Mouse (Mus musculus) gastrocnemius, adult 18-20 months (tissue): Measurements from ENCODE around the gene Tmx1. TPM values are rescaled to one million over a fixed set of nuclear protein-coding genes. Genes with fewer than 3 reads are reported as not detected.
A peak's percentile ranks its signal among the peaks of the same experiment; 100 is the strongest.

Experiments
- DNase-seq: peaks from one replicate; pipeline ENCODE4 v3.0.0; 2021; ENCODE audit warnings: low spot score
- total RNA-seq, 2 experiments: library from RNA; stranded (reverse); gene quantifications; 2 replicates each; pipeline ENCODE4 v1.2.3; 2021

Tmx1 gene
- total RNA-seq, 2 experiments from 2014 or later, result 10.9 to 11.1 TPM

DNA sequence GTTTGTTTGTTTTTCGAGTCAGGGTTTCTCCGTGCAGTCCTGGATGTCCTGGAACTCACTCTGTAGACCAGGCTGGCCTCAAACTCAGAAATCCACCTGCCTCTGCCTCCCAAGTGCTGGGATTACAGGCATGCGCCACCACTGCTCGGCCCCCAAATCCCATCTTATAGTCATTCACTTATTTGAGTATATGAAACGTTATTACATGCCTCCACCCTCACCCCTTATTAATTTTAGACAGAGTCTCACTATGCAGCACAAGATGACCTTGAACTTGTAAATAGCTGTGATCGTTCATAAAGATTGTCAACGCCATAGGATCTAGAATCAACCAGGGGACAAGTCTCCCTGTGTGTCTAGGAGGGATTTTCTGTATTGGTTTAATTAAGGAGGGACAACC, 33.1 kb downstream of the Tmx1 start:
- DNase-seq, result no peak

DNA sequence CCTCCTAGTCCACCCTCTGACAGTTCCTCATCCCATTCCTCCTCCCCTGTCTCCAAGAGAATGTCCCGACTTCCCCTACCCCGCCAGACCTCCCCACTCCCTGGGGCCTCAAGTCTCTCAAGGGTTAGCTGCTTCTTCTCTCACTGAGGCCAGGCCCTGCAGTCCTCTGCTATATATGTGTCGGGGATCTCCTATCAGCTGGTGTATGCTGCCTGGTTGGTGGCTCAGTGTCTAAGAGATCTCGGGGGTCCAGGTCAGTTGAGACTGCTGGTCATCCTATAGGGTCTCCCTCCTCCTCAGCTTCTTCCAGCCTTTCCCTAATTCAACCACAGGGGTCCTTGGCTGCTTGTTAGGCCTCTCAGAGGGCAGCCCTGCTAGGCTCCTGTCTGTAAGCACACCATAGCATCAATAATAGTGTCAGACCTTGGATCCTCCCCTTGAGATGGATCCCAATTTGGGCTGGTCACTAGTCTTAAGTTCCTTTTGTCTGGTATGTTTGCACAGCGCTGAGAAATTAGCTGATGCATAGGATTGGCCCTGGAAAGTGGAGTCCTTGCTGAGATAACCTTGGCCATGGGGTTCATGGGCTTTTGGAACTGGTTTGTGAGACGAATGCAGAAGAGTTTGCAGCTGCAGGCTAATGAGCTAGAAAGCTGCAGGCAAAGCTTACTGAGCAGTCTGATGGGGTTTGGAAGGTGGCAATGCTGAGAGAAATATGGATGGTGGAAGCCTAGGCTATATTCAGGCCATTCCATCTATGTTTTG, 34.0 kb downstream of the Tmx1 start:
- DNase-seq, result no peak

DNA sequence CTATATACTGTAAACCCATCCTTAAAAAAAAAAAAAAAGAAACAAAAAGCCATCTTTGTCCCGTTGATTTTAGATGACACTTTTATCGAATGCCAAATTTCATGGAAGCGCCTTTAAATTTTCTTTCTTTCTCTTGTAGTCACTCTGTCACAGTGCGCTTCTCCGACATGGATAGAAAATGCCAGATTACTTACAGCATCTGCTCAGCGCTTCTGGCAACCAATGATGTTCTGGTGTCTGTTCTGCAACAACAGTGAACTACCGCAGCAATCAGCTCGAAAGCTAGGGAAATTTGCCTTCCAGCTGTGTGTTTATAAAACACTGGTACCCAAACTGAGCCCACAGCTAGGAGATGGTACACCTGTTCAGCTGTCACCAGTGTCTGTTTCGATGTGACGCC, 39.5 kb downstream of the Tmx1 start:
- DNase-seq, result no peak

DNA sequence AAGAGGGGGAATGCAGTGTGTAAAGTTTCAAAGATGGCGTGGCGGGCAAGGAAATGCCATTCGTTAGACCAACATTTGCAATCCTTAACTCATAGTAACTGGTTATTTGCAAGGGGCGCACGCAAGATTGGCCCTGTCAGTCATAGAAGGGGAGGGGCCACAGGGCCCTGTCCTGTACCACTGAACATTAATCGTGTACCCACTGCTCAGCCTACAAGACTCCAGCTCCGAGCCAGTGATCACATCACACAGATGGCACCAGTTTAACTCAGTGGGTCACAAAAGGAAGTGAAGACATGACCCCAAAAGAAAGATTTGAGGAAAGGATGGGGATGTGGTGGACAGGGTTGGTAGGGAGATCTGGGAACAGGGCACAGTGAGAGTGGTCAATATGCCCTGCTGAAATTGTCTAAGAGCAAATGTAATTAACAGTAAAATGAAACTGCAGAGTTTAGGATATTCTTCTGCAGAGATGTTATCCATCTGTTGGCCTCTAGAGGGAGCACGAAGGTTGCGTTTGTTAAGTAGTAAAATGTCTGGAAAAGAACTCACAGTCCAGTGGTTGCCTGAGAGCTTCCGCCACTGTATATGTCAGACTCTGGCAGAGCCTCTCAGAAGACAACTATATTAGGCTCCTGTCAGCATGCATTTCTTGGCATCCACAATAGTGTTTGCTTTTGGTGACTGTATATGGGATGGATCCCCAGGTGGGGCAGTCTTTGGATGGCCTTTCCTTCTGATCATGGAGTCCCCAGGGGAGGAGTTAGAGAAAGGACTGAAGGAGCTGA, 41.8 kb downstream of the Tmx1 start:
- DNase-seq, result peak; percentile 72

DNA sequence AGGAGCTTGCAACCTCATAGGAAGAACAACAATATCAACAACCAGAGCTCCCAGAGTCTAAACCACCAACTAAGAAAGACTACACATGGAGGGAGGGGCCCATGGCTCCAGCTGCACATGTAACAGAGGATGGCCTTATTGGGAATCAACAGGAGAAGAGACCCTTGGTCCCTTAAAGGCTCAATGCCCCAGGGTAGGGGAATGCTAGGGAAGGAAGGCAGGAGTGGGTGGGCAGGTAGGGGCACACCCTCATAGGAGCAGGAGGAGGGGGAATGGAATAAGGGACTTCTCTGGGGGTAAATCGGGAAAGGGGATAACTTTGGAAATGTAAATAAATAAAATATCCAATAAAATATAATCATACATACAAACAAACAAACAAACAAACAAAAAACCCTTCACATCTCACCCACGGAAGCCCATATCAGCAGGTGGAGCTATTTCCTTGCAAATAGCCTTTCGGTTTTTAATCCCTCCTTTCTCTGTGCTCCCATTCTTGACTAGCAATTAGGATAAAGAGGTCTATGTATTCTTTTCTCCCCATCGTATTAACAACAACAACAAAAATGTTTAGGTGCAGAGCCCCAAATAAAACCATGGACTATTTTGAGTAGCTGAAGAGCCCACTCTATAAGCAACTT, 42.5 kb downstream of the Tmx1 start:
- peak; percentile 62 for DNase-seq

DNA sequence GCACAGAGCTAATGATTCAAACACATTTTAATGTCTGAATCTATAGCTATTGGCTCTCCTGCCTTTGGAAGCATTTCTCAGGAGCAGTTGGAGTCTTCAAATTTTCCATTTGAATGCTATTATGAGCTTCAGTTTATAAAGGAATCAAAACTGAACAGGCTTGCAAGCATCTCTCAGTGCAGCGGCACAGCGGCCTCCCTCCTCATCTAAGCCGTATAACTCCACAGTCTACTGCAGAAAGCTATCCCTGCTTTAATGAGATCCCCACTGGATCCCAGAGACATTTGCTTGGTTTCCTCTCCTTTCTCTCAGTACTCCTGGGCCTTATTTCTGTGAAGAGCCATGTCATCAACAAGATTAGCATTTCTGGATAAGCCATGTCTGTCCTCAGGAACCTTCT, 45.2 kb downstream of the Tmx1 start:
- no peak for DNase-seq

DNA sequence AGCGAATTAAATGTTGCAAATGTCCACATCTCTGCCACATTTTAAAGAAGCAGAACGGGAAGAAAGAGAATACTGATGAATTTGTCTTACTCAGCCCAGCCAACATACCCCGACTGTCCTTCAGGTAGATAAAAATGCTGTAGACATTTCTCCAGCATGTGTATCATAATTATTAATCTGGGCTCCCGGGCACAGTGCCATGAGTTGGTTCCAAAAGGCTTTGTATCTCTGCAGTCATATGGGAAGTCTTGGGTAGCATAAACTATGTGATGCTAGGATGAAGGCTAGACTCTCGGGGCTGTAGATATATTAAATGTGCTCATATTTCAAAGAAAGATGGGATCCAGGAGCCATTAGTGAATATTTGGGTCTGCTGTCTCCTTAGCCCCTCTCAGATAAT, 53.1 kb downstream of the Tmx1 start:
- DNase-seq, result no peak

DNA sequence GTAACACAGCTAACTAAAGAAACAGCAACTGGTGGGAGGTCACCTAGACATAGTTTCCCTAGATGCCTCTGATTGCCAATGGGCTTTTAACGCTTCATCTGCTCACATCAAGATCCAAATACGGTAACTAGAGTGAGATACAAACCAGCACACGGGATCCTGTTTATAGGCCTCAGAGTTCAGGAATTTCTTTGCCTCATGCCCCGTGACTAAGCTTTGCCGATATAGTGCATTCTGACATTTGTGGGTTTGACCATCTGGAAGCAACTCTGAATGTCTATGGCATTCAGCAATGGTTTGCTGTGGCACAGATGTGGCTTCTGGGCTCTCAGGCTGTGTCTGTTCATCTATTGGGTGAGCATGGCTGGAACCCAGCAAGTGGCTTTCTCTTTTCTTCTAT, 59.1 kb downstream of the Tmx1 start:
- DNase-seq, result no peak

DNA sequence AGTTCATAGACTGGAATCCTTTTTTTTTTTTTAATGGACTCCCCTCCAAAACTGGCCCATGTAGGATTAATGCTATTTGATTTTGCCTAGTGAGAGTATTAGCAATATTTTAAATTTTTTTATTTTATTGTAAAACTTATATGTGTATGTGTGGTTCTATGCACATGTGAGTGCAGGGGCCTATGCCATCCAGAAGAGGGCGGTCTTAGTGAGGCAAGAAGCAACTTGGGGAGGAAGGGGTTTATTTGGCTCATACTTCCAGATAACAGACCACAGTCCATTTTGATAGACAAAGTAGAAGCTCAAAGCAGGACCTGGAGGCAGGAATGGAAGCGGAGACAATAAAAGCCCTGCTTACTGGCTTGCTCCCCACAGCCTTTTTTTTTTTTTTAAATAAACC, 59.5 kb downstream of the Tmx1 start:
- DNase-seq, result no peak

Other genes with a start within 250 kb of the Tmx1 start
- gene Pygl, start 221.6 kb upstream of the Tmx1 start, total RNA-seq, result 1 to 10 TPM; 1.4 to 2.4 TPM
- under 1 TPM; 0.05 to 0.09 TPM for gene Trim9, start 105.5 kb upstream of the Tmx1 start, total RNA-seq